Mouse (Mus musculus) ovary, postnatal 36 days (tissue): Measurements from ENCODE around the gene Mgat2.
A peak's percentile ranks its signal among the peaks of the same experiment; 100 is the strongest.
"Not testable (repeated sequence)": the region's sequence is repeated elsewhere in the genome, so short reads cannot be mapped to it uniquely, and the experiment has no call there.

ENCODE experiments used
- DNase-seq: peaks from one replicate; pipeline ENCODE4 v3.0.0; 2022; ENCODE audit warnings: low spot score, mixed read lengths

Mgat2 gene

DNA sequence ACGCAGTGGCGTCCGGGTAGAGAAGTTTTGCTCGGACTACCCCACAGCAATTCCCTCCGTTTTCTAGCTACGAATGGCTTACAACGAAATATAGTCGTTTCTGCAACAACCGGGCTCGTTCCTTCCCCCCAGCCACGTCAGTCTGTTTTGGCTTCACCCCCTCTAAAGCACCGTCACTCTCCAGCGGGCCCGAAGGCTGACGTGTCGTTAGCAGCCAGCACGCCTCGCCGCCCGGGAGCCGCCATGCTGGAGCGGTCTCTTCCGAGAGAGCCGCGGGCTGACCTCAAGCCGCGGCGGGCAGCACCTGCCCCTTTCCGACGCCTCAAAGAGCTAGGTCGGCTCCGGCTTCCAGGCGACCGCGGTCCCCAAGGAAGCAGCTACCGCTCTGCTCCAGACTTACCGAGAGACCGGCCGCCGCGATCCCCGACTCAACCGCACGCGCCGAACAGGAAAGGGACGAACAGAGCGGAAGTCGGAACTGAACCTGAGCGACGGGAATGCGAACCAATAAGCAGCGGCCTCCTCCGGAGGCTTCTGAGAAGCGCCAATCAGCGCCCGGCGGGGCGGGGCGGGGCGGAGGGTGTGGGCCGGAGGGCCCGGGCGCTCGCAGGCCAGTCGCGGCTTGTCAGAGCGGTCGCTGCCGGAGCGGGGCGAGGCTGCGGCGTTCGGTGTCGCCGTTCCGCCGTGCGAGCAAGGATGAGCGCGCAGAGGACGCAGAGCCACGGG is at the start of gene Mgat2, which contains the start of gene Rpl36al:
Mgat2 (plus strand) TSS at position 575 of the 726 bp plus-strand sequence.
Rpl36al (minus strand) TSS at position 501 of the 726 bp plus-strand sequence.
- peak; percentile 99 for DNase-seq

DNA sequence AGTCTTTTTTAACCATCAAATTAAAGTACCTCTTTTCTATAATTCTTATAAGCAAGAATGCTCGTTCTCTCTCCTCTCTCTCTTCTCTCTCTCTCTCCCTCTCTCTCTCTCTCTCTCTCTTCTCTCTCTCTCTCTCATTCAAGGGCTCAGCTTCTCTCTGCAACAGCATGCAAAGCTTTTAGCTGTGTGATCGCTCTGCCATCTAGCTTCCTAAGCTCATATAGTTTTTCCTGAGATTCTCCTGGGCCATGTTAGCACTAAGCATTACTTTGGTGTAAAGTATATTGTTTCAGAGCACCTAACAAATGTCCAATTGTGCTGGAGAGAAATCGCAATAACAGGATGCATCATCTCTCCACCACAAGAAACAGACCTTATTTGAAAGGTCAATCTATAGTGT is 44.8 kb upstream of the Mgat2 start:
- DNase-seq = no peak

GRCm38 (mm10) chr12:69139841-69140240 is 44.1 kb upstream of the Mgat2 start:
- DNase-seq = no peak

DNA sequence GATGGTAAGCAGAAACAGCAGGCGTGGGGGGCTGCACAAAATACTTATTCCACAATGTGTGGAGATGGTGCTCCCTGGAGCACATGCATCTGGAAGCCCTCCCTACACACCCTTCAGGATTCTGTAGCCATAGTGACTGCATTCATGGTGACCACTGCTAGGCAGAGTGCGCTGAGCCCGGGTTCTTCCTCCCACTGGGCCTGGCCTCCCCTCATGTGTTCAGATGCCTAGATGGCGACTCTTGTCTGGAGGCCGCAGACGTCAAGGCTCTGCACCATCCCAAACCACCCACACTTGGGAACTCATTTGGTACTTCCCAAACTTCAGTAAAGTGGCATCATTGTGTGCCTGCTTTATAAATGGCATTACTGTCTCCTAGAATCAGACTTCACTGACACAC is 40.5 kb upstream of the Mgat2 start:
- DNase-seq = no peak

- DNase-seq = no peak
Observed at GRCm38 (mm10) chr12:69147166-69147735, 36.7 kb upstream of the Mgat2 start.

- DNase-seq = no peak
Observed at GRCm38 (mm10) chr12:69150049-69150448, 33.9 kb upstream of the Mgat2 start.

DNA sequence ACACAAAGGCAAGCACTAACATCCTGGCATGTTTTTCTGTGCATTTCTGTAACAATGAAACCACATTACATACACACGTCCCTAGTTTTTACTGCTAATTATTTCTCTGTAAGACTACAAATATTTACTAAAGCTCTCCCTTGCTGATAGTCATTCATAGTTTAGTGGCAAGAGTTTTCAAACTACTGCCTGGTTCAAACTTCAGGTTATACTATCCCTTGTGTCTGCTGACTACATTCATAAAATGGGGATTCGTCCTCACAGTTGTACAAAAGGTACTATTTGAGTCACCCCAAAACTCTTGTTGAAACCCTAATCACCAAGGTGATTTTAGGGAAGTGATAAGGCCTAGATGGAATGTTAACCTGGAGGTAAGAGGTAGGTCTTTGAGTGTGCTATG is 28.0 kb upstream of the Mgat2 start:
- DNase-seq = no peak

DNA sequence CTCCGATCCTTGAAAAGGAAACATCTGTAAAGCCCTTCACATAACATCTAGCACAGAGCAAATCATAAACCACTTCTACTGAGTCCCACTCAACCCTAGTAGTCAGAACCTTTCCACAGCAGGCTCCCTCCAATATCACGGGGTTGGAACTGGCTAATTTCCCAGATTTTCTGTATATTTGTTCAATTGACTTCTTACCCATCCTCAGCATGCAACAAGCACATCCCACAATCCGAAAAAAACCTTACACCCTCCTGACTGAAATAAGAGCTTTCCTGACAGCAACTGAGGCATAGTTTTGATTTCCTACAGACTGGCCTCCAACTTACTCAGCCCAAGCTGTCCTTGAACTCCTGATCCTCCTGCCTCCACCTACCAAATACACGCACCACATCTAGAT is 27.5 kb upstream of the Mgat2 start:
- DNase-seq = no peak

DNA sequence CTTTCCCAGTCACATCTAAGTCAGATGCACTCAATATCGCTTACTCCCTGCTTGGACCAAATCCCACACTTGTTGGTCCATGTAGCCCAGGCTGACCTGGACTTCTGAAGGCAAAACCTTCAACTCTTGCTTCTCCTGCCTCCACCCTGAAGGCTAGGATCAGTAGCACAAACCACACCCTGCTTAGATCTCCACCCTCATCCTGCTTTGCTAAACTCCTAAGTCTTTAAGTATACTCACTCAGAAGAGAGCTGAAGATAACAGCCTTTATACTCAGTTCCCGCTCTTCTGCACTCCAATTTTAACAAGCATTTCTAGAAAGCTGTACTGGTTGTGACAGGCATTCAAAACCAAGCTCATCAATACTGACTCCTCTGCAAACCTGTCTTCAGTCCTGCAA is 26.9 kb upstream of the Mgat2 start:
- DNase-seq = no peak

- DNase-seq = no peak
Observed at GRCm38 (mm10) chr12:69158366-69158764, 25.6 kb upstream of the Mgat2 start.

GRCm38 (mm10) chr12:69158765-69159577 is 25.0 kb upstream of the Mgat2 start, which contains the start of gene Rps29:
TSS of gene Rps29 (minus strand) at chr12:69159186.
- peak; percentile 96 for DNase-seq

DNA sequence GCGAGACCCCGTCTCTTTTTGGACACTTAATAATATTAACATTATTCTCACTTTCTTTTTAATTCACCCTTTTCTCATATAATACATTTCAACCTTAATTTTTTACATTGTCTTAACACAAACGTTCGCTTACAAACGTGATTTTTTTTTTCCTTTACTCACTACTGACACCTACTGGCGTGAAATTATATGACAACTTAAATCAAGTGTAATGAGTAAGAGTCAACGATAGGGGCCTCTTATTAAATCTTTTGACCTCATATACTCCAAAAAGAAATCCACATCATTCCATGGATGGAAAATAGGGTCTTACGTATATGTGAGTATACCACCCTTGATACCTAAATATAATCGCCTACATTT is 24.4 kb upstream of the Mgat2 start:
- no peak for DNase-seq

DNA sequence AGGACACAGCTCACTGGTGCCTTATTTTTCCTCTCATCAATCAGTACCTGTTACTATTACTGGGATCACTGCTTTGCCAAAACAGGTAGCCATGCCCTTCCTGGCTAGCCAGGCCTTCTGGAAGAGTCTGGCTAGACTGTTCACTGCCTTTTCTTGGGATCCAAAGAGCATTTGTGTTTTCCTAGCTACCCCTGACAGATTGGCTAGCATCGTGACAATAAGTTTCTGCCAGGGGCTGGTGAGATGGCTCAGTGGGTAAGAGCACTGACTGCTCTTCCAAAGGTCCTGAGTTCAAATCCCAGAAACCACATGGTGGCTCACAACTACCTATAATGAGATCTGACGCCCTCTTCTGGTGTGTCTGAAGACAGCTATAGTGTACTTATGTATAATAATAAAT is 23.3 kb upstream of the Mgat2 start:
- not testable (repeated sequence) for DNase-seq

- not testable (repeated sequence) for DNase-seq
Observed at GRCm38 (mm10) chr12:69163586-69163985, 20.4 kb upstream of the Mgat2 start.

GRCm38 (mm10) chr12:69164904-69165303 is 19.1 kb upstream of the Mgat2 start:
- DNase-seq = no peak

DNA sequence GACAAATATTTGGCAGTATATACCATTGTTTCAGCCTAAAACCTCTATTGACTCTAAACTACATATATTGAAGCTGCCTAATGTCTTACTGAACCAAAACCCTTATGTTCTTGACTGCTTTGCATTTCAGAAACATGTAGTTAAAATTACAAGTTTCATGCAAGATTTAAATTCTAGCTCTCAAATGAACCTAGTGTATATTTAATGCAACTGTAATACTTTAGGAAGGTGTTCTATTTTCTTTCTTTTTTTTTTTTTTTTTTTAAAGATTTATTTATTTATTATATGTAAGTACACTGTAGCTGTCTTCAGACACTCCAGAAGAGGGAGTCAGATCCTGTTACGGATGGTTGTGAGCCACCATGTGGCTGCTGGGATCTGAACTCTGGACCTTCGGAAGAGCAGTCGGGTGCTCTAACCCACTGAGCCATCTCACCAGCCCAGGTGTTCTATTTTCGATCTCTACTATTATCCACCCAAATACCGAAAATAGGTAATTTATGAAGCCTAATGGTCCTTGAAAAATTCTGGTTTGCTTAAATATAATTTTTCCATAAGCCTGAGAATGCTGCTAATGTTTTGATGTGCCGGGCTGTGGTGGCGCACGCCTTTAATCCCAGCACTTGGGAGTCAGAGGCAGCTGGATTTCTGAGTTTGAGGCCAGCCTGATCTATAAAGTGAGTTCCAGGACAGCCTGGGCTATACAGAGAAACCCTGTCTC is 16.9 kb upstream of the Mgat2 start:
- not testable (repeated sequence) for DNase-seq

- DNase-seq = no peak
Observed at GRCm38 (mm10) chr12:69167656-69168460, 16.1 kb upstream of the Mgat2 start.

GRCm38 (mm10) chr12:69168461-69169106 is 15.4 kb upstream of the Mgat2 start, which contains the start of gene Lrr1:
TSS of gene Lrr1 (plus strand) at chr12:69168814.
- DNase-seq = peak; percentile 84

DNA sequence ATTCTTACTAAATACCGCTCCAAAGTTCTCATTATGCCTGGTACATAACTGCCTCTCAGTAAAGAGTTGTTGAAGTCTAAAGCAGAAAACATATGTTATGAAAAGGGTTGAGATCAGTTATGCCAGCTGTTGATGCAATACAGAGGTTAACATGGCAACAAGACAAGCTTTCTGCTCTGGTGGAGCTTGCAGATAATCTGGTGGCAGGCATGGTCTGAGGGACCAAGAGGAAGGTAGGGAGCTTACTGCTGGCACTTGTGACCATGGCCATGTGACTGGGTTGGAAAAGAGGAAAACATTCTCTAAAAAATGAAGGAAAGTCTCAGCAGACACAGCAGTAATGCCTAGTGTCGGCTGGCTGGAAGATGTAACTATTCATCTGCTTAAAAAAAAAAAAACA is 12.7 kb upstream of the Mgat2 start:
- DNase-seq = no peak

DNA sequence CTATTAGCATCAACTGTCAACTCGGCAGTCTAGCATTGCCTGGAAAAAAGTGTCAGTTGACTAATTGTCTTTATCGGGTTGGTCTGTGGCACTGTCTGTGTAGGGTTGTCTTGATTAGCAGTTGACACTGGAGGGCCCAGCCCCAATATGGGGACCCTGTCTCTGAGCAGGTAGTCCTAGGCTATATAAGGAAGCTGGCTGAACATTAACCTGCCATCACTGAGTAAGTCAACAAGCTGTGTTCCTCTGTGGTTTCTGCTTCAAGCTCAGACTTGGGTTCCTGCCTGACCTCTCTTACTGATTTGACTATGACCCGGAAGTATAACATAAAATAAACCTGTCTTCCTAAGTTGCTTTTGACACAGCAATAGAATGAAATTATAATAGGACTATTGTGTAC is 8.0 kb upstream of the Mgat2 start:
- no peak for DNase-seq

DNA sequence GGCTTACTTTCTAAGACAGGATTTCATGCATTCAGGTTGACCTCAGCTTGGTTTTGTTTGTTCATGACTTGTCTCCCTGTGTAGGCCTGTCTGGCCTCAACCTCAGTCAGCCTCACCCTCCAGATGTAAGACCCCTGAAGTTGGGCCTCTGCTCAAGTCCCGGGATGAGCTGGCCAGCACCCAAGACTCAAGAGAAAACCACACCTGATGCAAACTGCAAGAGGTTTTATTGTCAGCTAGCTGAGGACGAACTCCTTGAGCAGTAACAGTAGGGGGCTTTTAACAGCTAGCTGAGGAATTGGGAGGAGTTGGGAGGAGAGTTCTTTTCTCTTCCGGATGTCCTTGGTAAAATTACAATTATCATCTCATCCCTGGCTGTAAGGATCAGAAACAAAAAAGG is 6.4 kb upstream of the Mgat2 start:
- no peak for DNase-seq
